Mouse (Mus musculus): ENCODE results near the gene Pkp3.

Gene Pkp3

DNA sequence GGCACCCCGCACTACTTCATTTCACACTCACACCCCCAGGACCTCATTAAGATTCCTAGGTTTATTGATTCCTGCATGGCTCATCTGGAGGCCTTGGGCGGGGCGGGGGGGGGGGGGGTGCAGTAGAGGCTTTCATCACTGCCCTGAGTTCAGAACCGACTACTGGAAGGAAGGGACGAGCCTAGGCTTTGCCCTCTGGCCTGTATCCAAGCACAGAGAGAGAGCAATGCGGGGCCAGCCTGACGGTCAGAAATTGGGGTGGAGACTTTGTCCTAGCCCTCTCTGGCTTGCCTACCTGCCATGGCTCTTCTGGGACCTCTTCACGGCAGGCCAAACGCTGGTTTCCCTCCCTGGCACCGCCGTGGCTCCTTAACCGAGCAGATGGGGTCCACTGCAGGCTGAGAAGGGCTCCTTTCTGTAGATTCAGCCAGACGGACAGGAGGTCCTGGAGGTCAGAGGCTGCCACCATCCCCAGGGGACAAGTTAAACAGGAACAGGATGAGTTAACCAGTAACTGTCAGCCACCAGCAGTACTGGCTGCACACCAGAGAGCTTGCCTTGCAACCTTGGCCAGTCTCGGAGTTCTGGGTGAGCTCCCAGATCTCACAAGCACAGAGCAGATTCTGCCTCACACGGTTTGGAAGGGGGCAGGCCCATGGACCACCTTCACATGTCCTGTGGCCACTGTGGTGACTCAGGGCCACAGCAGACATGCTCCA is 16.6 kb downstream of the Pkp3 start:
- DNase-seq (ENCODE audit: low spot score in 2 of 2): no peak

DNA sequence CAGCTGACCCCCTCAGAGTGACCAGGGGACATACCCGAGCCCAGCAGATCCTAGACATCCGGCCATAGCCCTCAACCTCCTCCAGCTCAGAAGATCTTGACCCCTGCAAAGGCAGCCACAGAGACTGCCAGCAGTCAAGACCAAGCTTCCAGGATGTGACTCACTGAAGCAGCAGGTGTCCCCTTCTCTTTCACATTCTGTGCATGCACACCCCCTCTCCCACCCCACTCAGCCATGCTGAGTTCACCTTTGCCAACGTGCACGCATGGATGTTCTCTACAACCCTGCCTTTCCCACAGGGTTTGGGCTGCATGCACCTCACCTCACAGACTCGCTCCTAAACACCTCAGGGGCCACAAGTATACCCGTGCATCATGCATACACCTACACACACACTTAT is 18.0 kb downstream of the Pkp3 start:
- no peak for DNase-seq (ENCODE audit: low spot score in 2 of 2)

DNA sequence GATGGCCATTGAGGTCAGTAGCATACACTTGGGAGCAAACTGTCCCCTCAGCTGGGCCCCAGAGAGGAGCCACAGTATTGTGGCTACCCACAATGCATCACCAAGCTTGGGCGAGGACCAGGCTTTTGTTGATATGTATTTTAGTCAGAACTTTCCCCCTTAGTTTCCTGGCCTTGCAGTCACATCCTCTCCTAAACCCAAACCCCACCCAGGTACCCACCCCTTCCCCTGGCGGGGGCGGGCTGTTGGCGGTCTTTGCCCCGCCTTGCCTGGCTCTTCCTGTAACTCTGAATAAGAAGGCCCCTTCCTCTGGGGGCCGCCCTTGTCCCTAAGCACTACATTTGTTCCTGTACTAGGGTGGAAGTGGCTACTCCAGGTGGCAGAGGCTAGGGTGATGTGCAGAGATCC is 18.6 kb downstream of the Pkp3 start:
- no peak for DNase-seq (ENCODE audit: low spot score in 2 of 2)

DNA sequence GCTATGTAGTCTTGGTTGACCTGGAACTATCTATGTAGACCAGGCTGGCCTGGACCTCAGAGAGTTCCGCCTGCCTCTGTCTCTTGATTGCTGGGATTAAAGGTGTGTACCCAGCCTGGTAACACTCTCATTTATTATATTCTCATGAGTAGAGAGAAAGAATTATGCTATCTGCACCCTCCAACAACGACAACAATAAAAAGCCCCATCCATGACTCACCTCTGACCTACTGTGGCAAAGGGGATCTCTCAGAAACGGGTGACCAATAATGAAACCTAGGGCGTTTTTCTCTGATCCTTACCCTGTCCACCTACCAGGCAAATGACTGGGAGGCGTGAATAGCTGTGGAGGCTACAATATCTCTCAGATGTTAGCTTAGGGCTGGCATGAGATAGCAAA is 19.2 kb downstream of the Pkp3 start:
- no peak for DNase-seq (ENCODE audit: low spot score in 2 of 2)

DNA sequence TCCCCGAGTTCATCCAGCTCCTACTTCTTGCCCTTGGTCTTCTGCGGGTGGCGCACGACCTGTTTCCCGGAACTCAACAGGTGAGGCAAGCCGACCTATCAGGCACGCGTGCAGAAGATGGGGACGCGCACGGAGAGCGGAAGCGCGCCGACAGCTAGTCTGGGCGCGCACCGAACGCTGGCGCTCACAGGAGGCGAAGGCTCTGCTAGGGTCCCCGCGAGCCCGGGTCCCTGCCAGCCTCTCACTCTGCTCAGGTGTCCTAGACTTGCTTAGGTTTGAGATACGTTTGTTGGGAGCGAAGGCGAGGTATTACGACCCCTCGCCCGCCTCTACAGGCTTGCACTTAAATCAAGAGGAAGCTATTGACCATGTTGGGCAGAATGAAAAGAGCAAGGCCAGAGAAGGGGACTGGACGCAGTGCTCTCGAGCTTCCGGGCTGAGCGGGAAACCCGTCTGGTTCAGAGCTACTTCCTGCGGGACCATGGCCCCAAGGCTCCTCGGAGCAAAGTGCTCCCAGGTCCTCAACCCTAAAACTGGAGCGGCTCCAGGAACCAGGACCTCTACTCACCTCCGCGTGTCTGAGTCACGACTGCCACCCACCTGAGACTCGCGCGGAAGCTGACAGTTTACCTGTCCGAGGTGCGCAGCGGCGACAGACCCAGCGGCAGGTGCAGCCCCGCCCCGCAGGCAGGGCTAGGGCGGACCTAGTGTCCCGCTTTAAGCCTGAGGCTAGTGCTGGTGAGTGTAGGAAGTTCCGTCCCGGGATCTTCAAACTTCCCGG is 22.1 kb downstream of the Pkp3 start, which contains the start of gene Sigirr:
Sigirr (minus strand) TSS at position 662 of the 781 bp plus-strand sequence.
- peak; percentile 23 to 38 for DNase-seq (ENCODE audit: low spot score in 2 of 2)

DNA sequence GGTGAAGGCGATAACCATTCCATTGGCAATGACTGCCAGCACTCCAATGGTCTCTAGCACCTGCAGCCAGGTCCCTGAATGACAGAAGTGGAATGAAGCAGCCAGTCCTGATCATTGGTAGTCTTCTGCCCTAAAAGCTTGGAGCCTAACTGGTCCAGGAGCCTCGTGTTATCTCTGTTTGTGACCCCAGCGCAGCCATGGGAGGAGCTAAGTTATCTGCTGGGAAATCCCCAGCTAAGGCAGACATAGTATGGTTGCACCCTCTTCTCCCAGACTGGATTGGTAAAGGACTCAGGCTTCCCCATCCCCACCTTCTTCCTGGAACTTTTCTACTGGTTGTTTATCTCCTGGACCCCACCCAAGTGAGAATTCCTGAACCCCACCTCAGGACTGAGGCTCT is 25.1 kb downstream of the Pkp3 start:
- DNase-seq (ENCODE audit: low spot score in 2 of 2): no peak

DNA sequence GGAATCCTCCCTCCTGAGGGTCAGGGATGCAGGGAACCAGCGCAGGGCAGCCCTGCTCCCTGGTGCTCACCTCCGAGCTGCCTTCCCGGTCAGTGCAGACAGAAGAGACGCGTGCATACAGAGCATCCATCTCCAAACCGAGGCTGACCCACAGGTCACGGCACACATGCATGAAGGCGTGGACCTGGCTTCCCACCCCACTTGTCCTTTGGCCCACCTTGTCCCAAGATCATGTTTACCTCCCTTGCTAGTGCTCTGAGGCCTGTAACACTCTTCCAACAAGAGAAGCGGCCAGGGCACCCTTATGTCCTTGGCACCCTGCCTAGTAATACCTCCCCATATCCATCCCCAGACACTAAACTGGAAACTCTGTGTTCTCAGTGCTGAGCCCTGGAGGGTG is 37.9 kb downstream of the Pkp3 start:
- DNase-seq (ENCODE audit: low spot score in 2 of 2): no peak

DNA sequence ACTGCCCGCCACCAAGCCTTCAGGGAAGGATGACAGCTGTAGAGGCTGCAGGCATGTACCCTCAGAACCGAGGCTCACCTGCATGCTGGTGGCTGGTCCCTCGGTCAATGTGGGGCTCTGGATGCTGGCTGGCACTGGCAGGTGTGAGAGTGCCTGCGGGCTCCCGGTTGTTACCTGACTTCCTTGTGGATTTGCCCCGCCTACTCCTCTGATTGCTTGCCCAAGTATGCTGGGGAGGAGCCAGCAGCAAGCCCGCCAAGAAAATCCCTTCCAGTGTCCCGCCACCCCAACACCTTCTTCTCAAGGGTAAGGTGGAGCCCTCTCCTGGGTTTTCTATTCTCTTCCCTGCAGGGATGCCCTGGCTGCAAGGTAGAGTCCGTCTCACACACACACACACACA is 39.6 kb downstream of the Pkp3 start, which contains the start of gene Ano9:
Ano9 (minus strand) TSS at position 171 of the 400 bp plus-strand sequence.
- no peak for DNase-seq (ENCODE audit: low spot score in 2 of 2)

DNA sequence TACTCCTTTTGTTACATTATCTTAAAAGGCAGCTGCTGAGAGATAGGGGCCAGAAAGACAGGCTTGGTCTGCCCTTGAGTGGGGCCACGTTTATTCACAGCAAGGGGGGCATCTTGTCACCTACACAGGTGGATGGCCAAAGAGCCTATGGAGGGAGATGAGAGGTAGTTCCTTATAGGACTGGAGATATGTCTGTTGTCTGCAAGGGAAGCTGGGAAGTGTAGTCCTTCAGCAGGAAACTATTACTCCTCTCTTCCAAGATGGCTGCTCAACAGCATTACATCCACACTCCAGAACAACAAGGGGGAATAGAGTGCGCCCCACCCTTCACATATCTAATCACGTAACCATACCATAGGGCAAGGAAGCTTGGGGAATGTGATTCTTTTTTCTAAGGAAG is 41.5 kb downstream of the Pkp3 start:
- DNase-seq (ENCODE audit: low spot score in 2 of 2): no peak

DNA sequence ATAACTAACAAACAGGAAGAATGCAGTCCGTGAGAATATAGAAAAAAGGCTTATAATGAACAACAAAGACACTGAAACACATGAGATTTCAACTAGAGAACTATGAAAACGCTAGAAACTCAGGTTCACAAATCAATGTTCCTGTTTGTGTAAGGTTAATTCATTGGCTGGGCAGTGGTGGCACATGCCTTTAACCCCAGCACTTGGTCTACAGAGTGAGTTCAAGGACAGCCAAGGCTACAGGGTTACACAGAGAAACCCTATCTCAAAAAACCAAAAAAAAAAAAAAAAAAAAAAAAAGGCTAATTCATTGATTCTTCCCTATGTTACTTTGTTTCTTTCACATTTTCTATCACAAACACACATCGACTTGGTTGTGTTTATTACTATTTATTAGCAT is 42.6 kb downstream of the Pkp3 start:
- DNase-seq (ENCODE audit: low spot score in 2 of 2): no peak

DNA sequence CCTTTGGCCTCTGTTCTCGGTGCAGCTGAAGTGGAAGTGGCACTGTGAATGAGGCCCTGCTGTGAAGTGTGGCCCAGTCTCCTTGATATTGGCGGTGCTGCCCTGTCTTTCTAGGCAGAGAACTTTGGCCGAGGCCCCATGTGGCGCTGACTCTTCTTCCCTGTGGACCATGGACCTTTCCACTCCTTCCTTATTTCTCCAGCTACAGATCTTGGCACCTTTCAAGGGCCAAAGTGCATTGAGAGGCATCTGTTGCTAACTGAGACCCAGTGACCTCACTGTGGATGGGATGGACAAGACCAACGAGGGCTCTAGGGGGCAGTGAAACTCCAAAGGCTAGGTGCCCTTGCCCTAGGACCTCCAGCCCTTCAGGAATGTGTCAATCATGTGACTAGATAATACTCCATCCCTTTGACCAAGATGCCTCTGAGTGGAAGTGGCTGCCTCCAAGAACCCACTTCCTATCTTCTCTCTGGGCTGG is 43.1 kb downstream of the Pkp3 start:
- DNase-seq (ENCODE audit: low spot score in 2 of 2): no peak

DNA sequence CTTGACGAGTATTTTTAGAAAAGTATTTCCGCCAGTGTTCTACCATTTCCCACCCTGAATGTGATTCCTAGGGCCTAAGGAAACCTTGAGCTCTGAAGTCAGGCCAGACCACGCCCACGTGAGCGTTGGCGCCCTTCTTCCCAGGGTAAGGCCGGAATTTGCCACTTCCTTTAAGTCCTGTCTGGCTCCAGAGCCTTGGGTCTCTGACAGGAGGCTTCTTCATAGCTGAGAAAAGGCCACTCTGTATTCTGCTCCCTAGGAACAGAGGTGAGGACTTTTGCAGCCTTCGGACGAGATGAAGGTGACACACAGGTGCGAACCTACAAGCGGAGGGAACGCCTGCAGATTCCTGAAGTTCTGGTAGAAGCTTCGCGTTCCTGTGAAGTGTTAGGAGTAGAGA is 44.2 kb downstream of the Pkp3 start, which contains the start of gene Ptdss2:
Ptdss2 (plus strand) TSS at position 138 of the 400 bp plus-strand sequence.
- DNase-seq (ENCODE audit: low spot score in 2 of 2): no peak

DNA sequence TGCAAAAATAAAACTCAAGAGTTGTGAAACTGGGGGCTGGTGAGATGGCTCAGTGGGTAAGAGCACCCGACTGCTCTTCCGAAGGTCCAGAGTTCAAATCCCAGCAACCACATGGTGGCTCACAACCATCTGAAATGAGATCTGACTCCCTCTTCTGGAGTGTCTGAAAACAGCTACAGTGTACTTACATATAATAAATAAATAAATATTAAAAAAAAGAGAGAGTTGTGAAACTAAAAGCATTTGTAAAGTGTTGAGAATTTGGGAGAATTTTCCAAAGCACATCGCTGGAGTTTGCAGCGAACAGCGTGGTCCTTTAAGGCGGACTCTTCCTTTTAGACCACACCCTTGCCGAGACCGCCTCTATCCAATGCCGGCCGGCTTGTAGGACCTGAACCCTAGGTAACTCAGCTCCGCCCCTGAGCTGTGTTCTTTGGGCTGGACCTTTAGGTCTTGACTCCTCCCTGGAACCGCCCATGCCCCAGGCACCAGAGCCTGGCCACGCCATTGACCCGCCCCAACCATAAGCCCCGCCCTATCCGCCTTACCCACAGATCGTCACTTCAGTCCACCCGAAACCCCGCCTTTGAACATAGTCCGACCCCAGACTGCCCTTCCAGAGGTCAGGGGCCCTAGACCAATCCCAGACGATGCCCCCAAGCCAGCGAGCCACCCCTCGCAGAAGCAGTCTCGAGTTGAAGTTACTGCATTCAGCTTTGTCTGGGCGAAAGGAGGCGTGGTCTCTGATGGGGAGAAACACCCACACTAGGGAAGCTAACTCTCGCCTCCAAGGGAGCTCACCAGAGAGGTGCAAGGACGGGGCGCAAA is 44.9 kb downstream of the Pkp3 start:
- DNase-seq (ENCODE audit: low spot score in 2 of 2): peak; percentile 87

DNA sequence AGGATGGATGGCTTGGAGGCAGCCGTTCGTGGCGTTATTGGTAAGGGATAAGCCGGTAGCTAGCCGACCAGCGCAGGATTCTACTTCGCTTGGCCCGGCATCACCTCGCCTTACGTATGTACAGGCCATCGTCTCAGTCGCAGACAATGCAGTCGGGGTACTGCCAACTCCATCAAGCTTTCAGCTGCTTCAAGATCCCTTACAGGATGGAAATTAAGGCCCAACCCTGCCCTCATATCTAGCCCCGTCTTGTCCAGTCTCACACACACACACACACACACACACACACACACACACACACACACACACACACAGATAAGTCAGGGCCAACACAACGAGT is 45.5 kb downstream of the Pkp3 start:
- DNase-seq (ENCODE audit: low spot score in 2 of 2): no peak

DNA sequence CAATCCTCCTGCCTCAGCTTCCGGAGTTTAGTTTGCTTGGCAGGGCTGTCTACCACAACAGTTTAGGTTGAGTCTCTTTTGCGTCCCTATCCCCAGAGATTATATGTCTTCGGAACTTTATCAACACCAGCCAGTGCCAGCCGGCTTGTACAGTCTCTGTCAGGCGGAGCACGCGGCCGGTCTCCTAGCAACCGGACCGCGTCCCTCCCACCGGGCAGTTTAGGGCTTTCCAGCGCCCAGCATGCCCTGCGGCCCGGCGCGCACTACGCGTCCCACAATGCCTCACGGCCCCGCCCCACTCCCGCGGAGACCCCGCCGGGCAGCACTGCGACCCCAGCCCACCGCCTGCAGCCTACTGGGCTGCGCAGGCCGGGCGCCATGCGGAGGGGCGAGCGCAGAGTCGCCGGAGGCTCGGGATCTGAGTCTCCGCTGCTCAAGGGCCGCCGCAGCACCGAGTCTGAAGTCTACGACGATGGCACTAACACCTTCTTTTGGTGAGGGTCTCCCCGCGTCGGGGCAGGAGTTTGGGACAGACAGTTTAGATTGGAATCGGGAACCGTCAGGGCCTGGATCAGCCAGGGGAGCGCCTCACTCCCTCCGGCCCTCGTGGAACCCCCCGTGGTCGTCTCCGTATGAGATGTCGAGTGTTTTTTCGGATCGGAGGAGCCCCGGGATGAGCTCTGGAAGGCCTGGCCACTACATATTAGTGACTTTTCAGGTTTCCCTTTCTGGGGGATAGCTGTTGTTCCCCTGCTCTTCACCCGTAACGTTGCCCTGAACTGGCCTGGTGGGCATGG is 53.2 kb downstream of the Pkp3 start:
- peak; percentile 91 to 94 for DNase-seq (ENCODE audit: low spot score in 2 of 2)

DNA sequence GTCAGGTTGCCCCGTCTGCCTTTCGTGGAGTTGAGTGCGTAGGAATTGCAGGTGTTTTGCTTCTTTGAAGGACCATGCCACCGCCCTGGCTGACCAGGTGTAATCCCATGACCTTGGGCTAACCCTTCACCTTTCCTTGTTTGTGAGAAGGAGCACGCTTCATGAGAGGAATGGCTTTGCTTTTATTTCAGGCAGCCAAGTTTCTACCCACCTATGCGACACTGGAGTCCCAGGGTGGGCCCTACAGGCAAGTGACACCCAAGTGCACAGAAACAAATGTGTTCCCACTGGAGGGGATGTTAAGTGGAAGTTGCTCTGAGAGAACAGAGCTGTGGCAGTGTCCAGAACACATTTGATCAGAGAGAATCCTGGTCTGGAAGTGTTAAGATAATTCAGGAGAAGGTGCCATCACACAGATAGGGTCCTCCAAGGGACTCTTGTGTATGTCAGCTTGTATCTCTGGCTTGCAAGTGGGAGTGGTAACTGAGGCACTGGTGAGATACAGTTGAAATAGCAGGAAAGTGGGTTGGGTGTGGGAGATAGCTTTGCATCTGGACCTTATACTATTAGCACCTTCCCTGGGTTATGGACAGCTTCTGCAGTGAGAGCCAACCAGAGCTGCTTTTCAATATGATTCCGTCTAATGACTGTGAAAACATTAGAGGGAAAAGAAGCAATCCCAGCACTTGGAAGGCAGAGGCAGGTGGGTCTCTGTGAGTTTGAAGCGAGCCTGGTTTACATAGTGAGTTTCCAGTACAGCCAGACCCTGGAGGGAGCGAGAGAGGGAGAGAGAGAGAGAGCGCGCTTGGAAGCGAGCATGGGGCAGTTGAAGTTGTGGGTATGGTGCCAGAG is 54.1 kb downstream of the Pkp3 start:
- no peak for DNase-seq (ENCODE audit: low spot score in 2 of 2)
